Mouse (Mus musculus): ENCODE measurements around the gene Ift81.
"Not testable (repeated sequence)": the region's sequence is repeated elsewhere in the genome, so short reads cannot be mapped to it uniquely, and the experiment has no call there.

Ift81 gene

DNA sequence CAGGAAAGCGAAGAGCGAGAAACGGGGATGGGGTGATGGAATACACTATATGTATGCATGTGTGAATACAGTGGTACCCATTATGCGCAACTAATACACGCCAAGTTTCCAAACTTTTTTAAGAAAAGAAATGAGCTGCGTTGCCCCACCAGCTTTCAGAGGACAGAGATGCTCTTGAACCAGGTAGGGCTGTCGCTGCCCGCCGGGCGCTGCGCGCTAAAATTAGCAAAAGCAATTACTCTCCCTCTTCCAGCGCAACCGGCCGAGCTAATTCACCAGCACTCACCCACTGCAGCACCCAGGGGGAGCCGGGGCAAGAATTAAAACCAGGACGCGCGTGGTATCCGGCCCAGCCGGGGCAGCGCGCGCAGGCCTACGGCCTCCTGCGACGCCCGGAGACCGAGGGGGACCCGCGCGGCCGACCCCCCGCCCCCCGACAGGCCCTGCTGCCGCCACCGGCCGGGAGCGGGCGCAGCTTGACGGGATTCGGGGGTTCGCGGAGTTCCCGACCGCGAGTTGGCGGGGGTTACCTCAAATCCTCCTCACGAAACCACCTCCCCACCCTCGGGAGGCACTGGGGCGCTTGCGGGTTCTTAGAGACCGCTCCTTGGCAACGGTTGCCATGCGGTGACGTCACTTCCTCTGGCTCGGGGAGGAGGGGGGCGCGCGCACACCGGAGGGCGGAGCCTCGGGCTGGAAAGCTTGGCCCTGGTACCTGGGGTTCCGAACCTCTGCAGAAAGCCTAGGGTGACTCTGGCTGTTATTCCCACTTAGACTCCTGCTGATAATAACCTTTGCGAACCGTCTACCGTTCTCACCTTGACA lies at the start of gene Ift81:
TSS of gene Ift81 (minus strand) at position 611 of the 825 bp plus-strand sequence.
- DNase-seq (ENCODE audit: low spot score in 2 of 2): peak; percentile 92 to 94

DNA sequence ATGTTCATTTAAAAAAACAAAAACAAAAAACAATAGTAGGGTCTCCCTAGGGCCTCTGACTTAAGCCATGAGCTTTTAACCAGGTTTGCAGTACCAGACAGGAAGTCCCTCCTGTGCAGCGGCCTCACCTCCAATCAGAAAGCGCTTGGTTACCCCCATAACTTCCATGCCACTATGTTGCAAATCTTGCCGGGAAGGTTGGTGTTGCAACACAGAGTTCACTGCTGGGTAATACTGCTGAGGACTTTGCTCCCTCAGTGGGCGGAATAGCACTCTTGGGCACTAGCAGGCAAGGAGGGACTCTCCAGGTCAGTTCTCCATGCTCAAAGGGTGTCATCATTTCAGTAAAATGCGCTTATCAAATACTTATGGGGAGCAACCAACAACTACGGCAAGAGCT lies 48.2 kb upstream of the Ift81 start:
- no peak for DNase-seq (ENCODE audit: low spot score in 2 of 2)

GRCm38 (mm10) chr5:122656808-122657207 lies 42.5 kb upstream of the Ift81 start:
- no peak for DNase-seq (ENCODE audit: low spot score in 2 of 2)

DNA sequence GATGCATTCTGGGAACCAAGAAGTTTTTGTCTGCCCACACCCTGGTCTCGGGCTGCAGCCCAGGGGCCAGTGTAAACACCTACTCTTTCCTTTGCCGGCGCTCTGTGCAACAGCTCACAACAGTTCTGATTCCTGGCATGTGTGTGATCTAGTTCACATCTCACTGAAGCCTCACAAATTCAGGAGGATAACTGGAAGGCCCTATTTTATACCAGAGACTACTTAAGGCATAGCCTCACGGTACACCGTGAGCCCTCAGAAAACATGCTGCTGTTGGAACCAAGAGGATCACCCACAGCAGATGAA lies 39.9 kb upstream of the Ift81 start:
- peak in 1 of 2 experiments; percentile 15 for DNase-seq (ENCODE audit: low spot score in 2 of 2)

- DNase-seq (ENCODE audit: low spot score in 2 of 2): peak; percentile 60 to 63
Observed at GRCm38 (mm10) chr5:122653446-122654267, 39.3 kb upstream of the Ift81 start.

GRCm38 (mm10) chr5:122653112-122653445 lies 38.8 kb upstream of the Ift81 start:
- DNase-seq (ENCODE audit: low spot score in 2 of 2): peak in 1 of 2 experiments; percentile 56

- DNase-seq (ENCODE audit: low spot score in 2 of 2): no peak
Observed at GRCm38 (mm10) chr5:122652506-122652905, 38.2 kb upstream of the Ift81 start.

DNA sequence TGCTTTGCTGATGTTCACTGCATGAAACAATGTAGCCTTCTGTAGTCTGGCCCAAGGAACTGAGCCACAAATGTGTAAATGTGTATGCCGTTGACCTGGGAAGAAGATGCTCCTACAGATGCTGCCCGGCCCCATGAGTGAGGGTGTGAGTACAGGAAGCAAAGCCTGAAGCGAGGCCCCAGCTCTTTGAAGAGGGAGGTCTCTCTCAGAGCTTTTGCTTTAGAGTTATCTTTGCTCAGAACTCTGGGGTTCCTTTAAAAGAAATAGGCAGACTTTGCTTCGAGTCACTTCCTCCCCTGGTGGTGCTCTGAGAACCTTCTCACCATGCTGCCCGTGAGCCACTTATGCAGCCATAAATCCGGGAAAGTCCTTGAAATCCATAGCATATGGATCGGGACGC lies 35.8 kb upstream of the Ift81 start:
- no peak for DNase-seq (ENCODE audit: low spot score in 2 of 2)

DNA sequence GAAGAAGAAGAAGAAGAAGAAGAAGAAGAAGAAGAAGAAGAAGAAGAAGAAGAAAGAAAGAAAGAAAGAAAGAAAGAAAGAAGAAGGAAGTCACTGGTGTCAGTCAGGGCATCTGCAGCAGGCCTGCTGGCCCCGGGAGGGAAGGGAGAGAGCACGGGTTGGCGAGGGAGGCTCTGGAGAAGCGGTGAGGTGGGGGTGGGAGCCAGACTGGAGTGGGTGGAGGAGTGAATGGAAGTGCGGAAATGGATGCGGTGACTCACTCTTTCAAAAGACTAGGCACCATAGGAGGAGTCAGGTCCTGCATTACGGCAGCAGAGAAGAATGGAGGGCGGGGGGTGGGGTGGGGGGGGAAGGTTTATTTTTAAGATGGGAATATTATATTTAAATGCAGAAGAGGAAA lies 34.9 kb upstream of the Ift81 start:
- DNase-seq (ENCODE audit: low spot score in 2 of 2): peak; percentile 44 to 75

DNA sequence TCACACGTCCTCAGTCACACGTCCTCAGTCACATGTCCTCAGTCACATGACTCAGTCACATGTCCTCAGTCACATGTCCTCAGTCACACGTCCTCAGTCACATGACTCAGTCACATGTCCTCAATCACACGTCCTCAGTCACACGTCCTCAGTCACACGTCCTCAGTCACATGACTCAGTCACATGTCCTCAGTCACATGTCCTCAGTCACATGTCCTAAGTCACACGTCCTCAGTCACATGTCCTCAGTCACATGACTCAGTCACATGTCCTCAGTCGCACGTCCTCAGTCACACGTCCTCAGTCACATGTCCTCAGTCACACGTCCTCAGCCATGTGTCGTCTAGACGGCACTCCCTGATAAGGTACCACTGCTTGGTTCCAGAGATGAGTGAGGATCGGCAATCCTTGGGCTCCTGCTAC lies 33.6 kb upstream of the Ift81 start:
- DNase-seq (ENCODE audit: low spot score in 2 of 2): not testable (repeated sequence)

- DNase-seq (ENCODE audit: low spot score in 2 of 2): no peak
Observed at GRCm38 (mm10) chr5:122647256-122647924, 33.1 kb upstream of the Ift81 start.

DNA sequence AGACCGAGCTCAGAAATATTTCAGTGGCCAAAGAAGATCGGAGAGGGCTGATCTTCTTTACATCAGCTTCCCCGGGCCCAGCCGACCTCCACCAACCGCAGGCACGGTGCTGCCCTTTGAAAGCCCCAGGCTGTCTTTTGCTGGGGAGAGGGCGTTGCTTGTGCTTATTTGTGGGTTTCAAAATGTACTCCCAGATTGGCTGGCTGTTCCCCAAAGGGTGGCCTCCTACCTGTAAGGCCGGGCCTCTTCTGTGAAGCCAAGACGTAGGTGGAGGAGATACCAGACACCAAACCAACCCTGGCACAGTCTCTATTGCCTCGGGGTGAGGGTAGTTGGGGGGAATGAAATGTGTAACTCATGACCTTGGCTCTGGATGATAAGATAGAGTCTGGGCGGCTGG lies 31.7 kb upstream of the Ift81 start:
- DNase-seq (ENCODE audit: low spot score in 2 of 2): no peak

- no peak for DNase-seq (ENCODE audit: low spot score in 2 of 2)
Observed at GRCm38 (mm10) chr5:122645290-122645689, 31.0 kb upstream of the Ift81 start.

DNA sequence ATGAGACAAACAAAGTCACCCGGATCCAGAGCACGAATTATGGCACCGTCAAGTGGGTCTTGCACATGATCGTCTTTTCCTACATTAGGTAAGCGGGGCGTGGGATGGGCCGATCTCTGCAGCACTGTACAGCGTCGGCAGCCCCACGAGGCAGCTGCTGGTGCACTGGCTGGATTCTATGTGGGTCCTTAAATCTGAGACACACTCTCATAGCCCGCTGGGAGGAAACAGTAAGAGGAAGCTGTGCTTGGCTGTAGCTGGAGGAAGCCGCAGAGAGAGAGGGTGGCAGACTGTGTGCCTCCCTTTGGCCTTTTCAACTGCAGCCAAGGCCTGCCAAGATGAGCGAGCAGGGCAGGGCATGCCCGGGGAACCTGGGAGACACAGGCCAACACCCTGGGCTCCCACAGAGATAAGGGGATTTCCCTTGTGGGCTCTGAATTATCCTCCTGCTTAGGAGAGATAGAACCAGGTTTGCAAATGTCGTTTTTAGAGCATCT lies 29.8 kb upstream of the Ift81 start:
- no peak for DNase-seq (ENCODE audit: low spot score in 2 of 2)

- peak; percentile 47 to 54 for DNase-seq (ENCODE audit: low spot score in 2 of 2)
Observed at GRCm38 (mm10) chr5:122643701-122644100, 29.4 kb upstream of the Ift81 start, which contains the start of gene P2rx7. Gene P2rx7 (plus strand): TSS chr5:122643911.

- no peak for DNase-seq (ENCODE audit: low spot score in 2 of 2)
Observed at GRCm38 (mm10) chr5:122639986-122640385, 25.7 kb upstream of the Ift81 start.

- DNase-seq (ENCODE audit: low spot score in 2 of 2): no peak
Observed at GRCm38 (mm10) chr5:122639517-122639916, 25.2 kb upstream of the Ift81 start.

DNA sequence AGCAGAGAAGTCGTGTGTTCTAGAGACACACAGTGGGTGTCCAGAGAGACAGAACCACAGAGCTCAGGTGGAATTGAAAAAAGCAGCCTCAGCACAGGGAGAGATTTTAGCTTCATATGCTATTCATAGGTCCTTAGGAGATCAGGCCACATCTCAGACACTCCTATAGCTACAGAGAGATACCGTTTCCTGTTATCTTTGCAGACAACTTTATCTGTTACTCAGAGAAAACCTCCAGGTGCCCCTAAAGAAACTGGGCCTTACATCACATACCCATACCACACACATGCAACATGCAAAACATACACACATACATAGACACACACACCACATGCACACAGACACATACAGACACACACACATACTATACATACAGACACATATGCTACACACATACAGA lies 24.0 kb upstream of the Ift81 start:
- no peak for DNase-seq (ENCODE audit: low spot score in 2 of 2)

DNA sequence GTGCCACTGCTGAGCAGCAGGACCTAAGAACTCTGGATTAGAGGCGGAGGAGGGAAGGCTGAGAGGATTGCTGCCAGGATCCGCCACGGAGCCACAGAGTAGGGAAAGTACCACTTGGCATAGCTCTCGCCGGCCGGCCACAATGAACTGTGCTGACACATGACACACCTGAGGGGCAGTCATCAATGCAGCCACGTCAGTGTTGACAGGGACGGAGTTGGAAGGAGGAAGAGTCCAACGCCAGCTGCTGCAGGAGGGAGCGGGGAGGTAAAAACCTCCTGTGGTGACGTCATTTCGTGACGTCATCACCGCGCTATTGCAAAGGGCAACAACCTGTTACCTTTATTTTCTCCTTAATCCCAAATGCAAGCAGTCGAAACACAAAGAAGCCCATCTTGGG lies 22.6 kb upstream of the Ift81 start:
- DNase-seq (ENCODE audit: low spot score in 2 of 2): no peak

DNA sequence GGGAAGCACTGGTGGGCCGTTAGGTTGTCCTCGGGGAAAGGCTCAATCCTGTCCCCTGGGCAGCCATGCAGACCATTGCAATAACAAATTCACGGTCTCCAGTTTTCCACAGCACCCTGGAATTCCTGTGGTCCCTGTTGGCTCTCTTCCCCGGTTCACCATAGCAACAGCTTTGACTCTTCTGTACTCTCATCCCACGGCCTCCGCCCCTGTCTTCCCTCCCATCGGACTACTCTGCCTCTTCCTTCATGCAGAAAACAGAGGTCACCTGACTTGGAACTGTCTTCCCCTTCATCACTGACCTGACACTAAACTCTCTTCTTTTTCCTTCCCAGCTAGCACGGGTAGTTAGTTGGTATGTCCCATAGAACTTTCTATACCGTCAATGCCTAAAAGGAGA lies 22.0 kb upstream of the Ift81 start:
- DNase-seq (ENCODE audit: low spot score in 2 of 2): no peak

DNA sequence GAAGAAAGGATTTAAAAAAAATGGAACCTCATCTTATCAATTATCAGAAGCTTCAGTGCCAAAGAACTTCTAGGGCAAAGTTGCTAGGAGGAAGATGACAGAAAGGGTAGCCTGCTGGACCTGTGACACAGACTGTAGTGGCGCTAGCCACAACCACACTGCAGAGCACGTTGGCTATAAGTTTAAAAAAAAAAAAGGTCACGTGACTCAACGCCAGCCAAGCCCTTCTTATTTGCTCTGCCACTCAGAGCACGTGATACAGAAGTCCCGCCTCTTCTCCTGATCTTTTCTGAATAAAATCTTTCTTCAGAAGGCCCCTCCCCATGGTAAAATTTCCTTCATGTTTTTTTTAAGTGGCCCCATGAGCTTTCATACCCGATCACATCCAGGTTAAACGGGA lies 20.9 kb upstream of the Ift81 start:
- no peak for DNase-seq (ENCODE audit: low spot score in 2 of 2)

GRCm38 (mm10) chr5:122627243-122627642 lies 12.9 kb upstream of the Ift81 start:
- DNase-seq (ENCODE audit: low spot score in 2 of 2): peak; percentile 63 to 81
